In genomic region chr7:46962132-46962531, GRCm38 (mm10) we compare ENCODE assay signal across 13 mouse cellular contexts. TPM values are rescaled to one million over a fixed set of nuclear protein-coding genes. Genes with fewer than 3 reads are reported as not detected.
DNase-seq lines count a peak whose midpoint lies in the region; ATAC-seq and TF ChIP-seq lines count a peak whose summit lies in the region.
"Had no signal": no experiment of that assay in that cellular context is flagged by ENCODE, and none has a peak within 500 bp of the region (broad histone marks: within the 10 kb centered on the region; RNA-seq: fewer than 3 reads in every experiment).

No protein-coding gene starts in this region.

- no peaks in the 10 kb centered on the region for H3K27me3 ChIP-seq in heart, embryonic 13.5 days (replicated peaks)
- H3K27me3 ChIP-seq: neural tube, embryonic 12.5 days had no signal

- no peaks in the 10 kb centered on the region for H3K36me3 ChIP-seq in heart, embryonic 13.5 days
- H3K36me3 ChIP-seq: G1E; neural tube, embryonic 12.5 days had no signal

- no peak overlapping the region for H3K4me3 ChIP-seq in heart, embryonic 13.5 days
- no peak overlapping the region for H3K4me3 ChIP-seq in lung, adult 2 months (replicated peaks; ENCODE audit: extremely low read depth, low read depth, low read length)
- H3K4me3 ChIP-seq: neural tube, embryonic 12.5 days had no signal

- DNase-seq in heart, adult 8-10 months (ENCODE audit: low spot score): no peak
- peak; percentile 52 for DNase-seq in lung, postnatal 10 days
- no peak for DNase-seq in lung, adult 2 months
- peak; percentile 34 to 46 for DNase-seq in adrenal gland, postnatal 36 days
- peak; percentile 31 to 49 for DNase-seq in kidney, postnatal 25 days
- DNase-seq in thymus, postnatal 10 days (ENCODE audit: low spot score in 2 of 2): no peak

- TF ChIP-seq CTCF in lung, adult 2 months (IDR thresholded peaks at IDR 0.05; ENCODE audit: insufficient read depth, low read length): no peak

- no peak for TF ChIP-seq POLR2A in lung, adult 2 months (IDR thresholded peaks at IDR 0.05; ENCODE audit: borderline replicate concordance, extremely low read depth, low read depth, low read length)

- no peak overlapping the region; the same call in 1 of the 2 replicates for H3K9ac ChIP-seq in heart, embryonic 13.5 days
- H3K9ac ChIP-seq: neural tube, embryonic 12.5 days had no signal

- H3K27ac ChIP-seq in heart, embryonic 13.5 days (replicated peaks): peak overlapping the region; percentile 88
- H3K27ac ChIP-seq: neural tube, embryonic 12.5 days had no signal

- 0 out of 2 replicates have a peak overlapping the region, but pooled peaks have one; percentile 59 for H3K4me2 ChIP-seq in heart, embryonic 13.5 days

- H3K4me1 ChIP-seq in heart, embryonic 13.5 days: peaks cover 43% of the 10 kb centered on the region
- H3K4me1 ChIP-seq in lung, adult 2 months (ENCODE audit: control insufficient read depth, insufficient read depth, low read length): 0 out of 2 replicates have a peak, but pooled peaks cover 3% of the 10 kb centered on the region

- ATAC-seq in heart, embryonic 13.5 days (ENCODE audit: extremely low read depth, insufficient number of reproducible peaks, low FRiP score, low TSS enrichment): no peak

- no peaks in the 10 kb centered on the region for H3K9me3 ChIP-seq in heart, embryonic 13.5 days
- H3K9me3 ChIP-seq: G1E; neural tube, embryonic 12.5 days had no signal

RNA-seq across cellular contexts. Expression of gene Uevld, which starts 3.8 kb away (rescaled TPM):
- polyA plus RNA-seq in heart, embryonic 13.5 days (2015; fragmentation: Nextera tagmentation; extraction: Ambion mirVana): 7.5 and 8.0 TPM in 2 replicates
- total RNA-seq in heart, adult 8-10 months (2022): 10 to 100 TPM; 10.1 to 14.9 (median 12.7) TPM
- polyA plus RNA-seq in lung, adult 2 months (2012; rRNA removed): 1.9 and 3.9 TPM in 2 replicates
- total RNA-seq in adrenal gland, postnatal 36 days (2021): 10 to 100 TPM; 16.8 to 21.9 TPM

RNA-seq across cellular contexts. Expression of gene Gm9999, which starts 21.2 kb away (rescaled TPM):
- not detected in 2 replicates for polyA plus RNA-seq in heart, embryonic 13.5 days (2015; fragmentation: Nextera tagmentation; extraction: Ambion mirVana)
- not detected for total RNA-seq in heart, adult 8-10 months (2022)
- polyA plus RNA-seq in lung, adult 2 months (2012; rRNA removed): not detected in 2 replicates
- total RNA-seq in adrenal gland, postnatal 36 days (2021): not detected
- total RNA-seq: heart, adult 18-20 months; layer of hippocampus, adult 18-20 months had no signal
- polyA plus RNA-seq: G1E; limb, embryonic 11.5 days; neural tube, embryonic 12.5 days; small intestine, adult 2 months had no signal

RNA-seq across cellular contexts. Expression of gene Tsg101, which starts 42.4 kb away (rescaled TPM):
- polyA plus RNA-seq in heart, embryonic 13.5 days (2015; fragmentation: Nextera tagmentation; extraction: Ambion mirVana): 165 and 182 TPM in 2 replicates
- 10 to 100 TPM; 57.8 to 72.1 (median 60.1) TPM for total RNA-seq in heart, adult 8-10 months (2022)
- polyA plus RNA-seq in lung, adult 2 months (2012; rRNA removed): 57.3 and 75.1 TPM in 2 replicates
- total RNA-seq in adrenal gland, postnatal 36 days (2021): 10 to 100 TPM; 68.5 to 80.8 TPM

RNA-seq across cellular contexts. Expression of gene Spty2d1, which starts 46.1 kb away (rescaled TPM):
- polyA plus RNA-seq in heart, embryonic 13.5 days (2015; fragmentation: Nextera tagmentation; extraction: Ambion mirVana): 13.1 and 13.4 TPM in 2 replicates
- 1 to 10 TPM; 5.7 to 6.4 (median 6.2) TPM for total RNA-seq in heart, adult 8-10 months (2022)
- 5.2 and 5.6 TPM in 2 replicates for polyA plus RNA-seq in lung, adult 2 months (2012; rRNA removed)
- 10 to 100 TPM; 20.4 to 34.9 TPM for total RNA-seq in adrenal gland, postnatal 36 days (2021)

Comparison
In these comparisons a context has a peak if more than half of its experiments do, and no peak if none do; other contexts are left out.
1. DNase-seq: peak in lung, postnatal 10 days (single experiment), adrenal gland, postnatal 36 days (2 of 2) and kidney, postnatal 25 days (2 of 2); none in heart, adult 8-10 months (single experiment), lung, adult 2 months (single experiment) and thymus, postnatal 10 days (0 of 2).